Mouse (Mus musculus) lung, embryonic 15.5 days (tissue): ENCODE measurements around the gene Asf1a. TPM values are rescaled to one million over a fixed set of nuclear protein-coding genes. Genes with fewer than 3 reads are reported as not detected.
"Not testable (repeated sequence)": the region's sequence is repeated elsewhere in the genome, so short reads cannot be mapped to it uniquely, and the experiment has no call there.

Source experiments
- ATAC-seq: fragments of 200-750 bp; cut with Nextera tagmentation; 2 replicates; pipeline ENCODE4 v1.8.0; 2017; ENCODE audit warnings: moderate number of reproducible peaks, borderline replicate concordance; ENCODE audit not compliant: low FRiP score, low TSS enrichment; ENCODE audit errors: extremely low read depth
- H3K27ac ChIP-seq: fragments of 300-500 bp; sonication (generic); 2 replicates; pipeline ENCODE4 v1.5.1; 2015; ENCODE audit warnings: moderate library complexity, mild to moderate bottlenecking, inconsistent platforms
- H3K27me3 ChIP-seq: fragments of 300-500 bp; sonication (generic); 2 replicates; pipeline ENCODE4 v1.6.1; 2015; ENCODE audit warnings: inconsistent platforms
- H3K36me3 ChIP-seq: fragments of 300-500 bp; sonication (generic); 2 replicates; pipeline ENCODE4 v1.6.1; 2015; ENCODE audit warnings: inconsistent platforms
- H3K4me1 ChIP-seq: fragments of 300-500 bp; sonication (generic); 2 replicates; pipeline ENCODE4 v1.6.1; 2015; ENCODE audit warnings: inconsistent platforms
- H3K4me2 ChIP-seq: fragments of 300-500 bp; sonication (generic); 2 replicates; pipeline ENCODE4 v1.6.1; 2015; ENCODE audit warnings: inconsistent platforms, mild to moderate bottlenecking, moderate library complexity
- H3K4me3 ChIP-seq: fragments of 300-500 bp; sonication (generic); 2 replicates; pipeline ENCODE4 v1.5.1; 2015; ENCODE audit warnings: mild to moderate bottlenecking, inconsistent platforms
- H3K9ac ChIP-seq: fragments of 300-500 bp; sonication (generic); 2 replicates; pipeline ENCODE4 v1.6.1; 2015; ENCODE audit warnings: inconsistent platforms
- H3K9me3 ChIP-seq: fragments of 300-500 bp; sonication (generic); 2 replicates; pipeline ENCODE4 v1.6.1; 2016; ENCODE audit warnings: inconsistent platforms
- WGBS: fragments of 180-500 bp; shearing (Covaris S2); methylation state at CpG from one replicate; pipeline ENCODE4 v1.1.7; 2015; 5-methylcytosine and 5-hydroxymethylcytosine counted together
- polyA plus RNA-seq: library from polyadenylated mRNA; unstranded; fragments of >200 nt; fragmentation: Nextera tagmentation; extraction: Ambion mirVana; gene quantifications from 2 replicates; pipeline ENCODE4 v1.2.1, GENCODE M21; 2015

The Asf1a gene
- polyA plus RNA-seq, 1 experiment from 2014 or later, result 122 TPM

- not testable (repeated sequence) for ATAC-seq, H3K36me3 ChIP-seq, H3K9ac ChIP-seq, H3K4me3 ChIP-seq, H3K4me2 ChIP-seq, H3K9me3 ChIP-seq, H3K27ac ChIP-seq, H3K27me3 ChIP-seq, H3K4me1 ChIP-seq
- WGBS, result 63% methylated on average over 5 of the region's 5 CpGs
These were observed 57.7 kb downstream of the Asf1a start for GRCm38 (mm10) chr10:53654239-53654638.

Other genes starting within 250 kb of the Asf1a start
- gene Cep85l, start 216.8 kb upstream of the Asf1a start, polyA plus RNA-seq, result 6.5 and 8.8 TPM in 2 replicates
- 10.1 and 10.4 TPM in 2 replicates for gene Mcm9, start 33.7 kb downstream of the Asf1a start, polyA plus RNA-seq
- 3.8 and 5.2 TPM in 2 replicates for gene Fam184a, start 154.4 kb downstream of the Asf1a start, polyA plus RNA-seq